8 mouse cellular contexts compared by ENCODE assay signal in the genomic region with DNA sequence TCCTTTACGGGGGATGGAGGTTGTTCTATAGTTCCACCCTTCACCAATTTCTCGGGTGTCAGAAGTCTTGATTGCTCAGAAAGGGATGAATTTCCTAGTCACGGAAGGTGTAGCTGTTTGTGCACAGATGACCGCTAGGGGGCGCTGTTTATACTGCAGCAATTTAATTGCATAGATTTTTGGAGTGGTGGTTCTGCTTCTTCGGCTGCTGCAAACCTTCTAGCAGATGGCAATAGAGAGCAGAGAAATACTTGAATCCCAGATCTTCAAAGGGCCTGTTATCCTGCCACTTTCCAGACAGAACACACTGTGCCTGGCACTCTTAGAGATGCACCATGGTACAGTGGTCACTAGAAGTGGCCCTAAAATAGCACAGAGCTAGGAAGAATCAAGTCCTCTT. TPM values are rescaled to one million over a fixed set of nuclear protein-coding genes. Genes with fewer than 3 reads are reported as not detected.
DNase-seq lines count a peak whose midpoint lies in the region; ATAC-seq lines count a peak whose summit lies in the region.

No protein-coding gene starts in this region.

- intact Hi-C loops in heart, postnatal 14 days (cut with DNase I), result loop anchor here (1.0 to 10.0 kb wide), 2 partner anchors 54 to 242 kb away; no protein-coding TSS in a partner anchor

- H3K4me2 ChIP-seq in forebrain, embryonic 14.5 days (ENCODE audit: low read length), result no peak overlapping the region
- H3K4me2 ChIP-seq in forebrain, embryonic 12.5 days, result no peak overlapping the region
- no peak overlapping the region for H3K4me2 ChIP-seq in midbrain, embryonic 13.5 days (replicated peaks)

- peak; percentile 82 for DNase-seq in forebrain, embryonic 14.5 days (ENCODE audit: low spot score)
- peak; percentile 89 for DNase-seq in adrenal gland, postnatal 10 days
- peak; percentile 40 for DNase-seq in embryo, embryonic 11.5 days (ENCODE audit: low read depth, low spot score)
- DNase-seq in heart, postnatal 14 days, result peak; percentile 84 to 91
- peak; percentile 69 to 78 for DNase-seq in layer of hippocampus, postnatal 36 days
- peak; percentile 77 to 92 for DNase-seq in spleen, postnatal 4 days (ENCODE audit: low spot score in 2 of 2)

- no peak overlapping the region for H3K27ac ChIP-seq in forebrain, embryonic 14.5 days (ENCODE audit: low read depth, low read length)
- H3K27ac ChIP-seq in forebrain, embryonic 12.5 days, result no peak overlapping the region
- no peak overlapping the region for H3K27ac ChIP-seq in midbrain, embryonic 13.5 days

- no peak for ATAC-seq in forebrain, embryonic 14.5 days
- no peak for ATAC-seq in forebrain, embryonic 12.5 days (ENCODE audit: low FRiP score)
- ATAC-seq in midbrain, embryonic 13.5 days, result 0 out of 2 replicates have a peak, but pooled peaks have one; percentile 27

- H3K4me3 ChIP-seq in forebrain, embryonic 14.5 days (ENCODE audit: low read depth, low read length), result no peak overlapping the region
- H3K4me3 ChIP-seq in forebrain, embryonic 12.5 days (replicated peaks), result no peak overlapping the region
- H3K4me3 ChIP-seq in midbrain, embryonic 13.5 days (replicated peaks), result no peak overlapping the region

- no peak overlapping the region for H3K9ac ChIP-seq in forebrain, embryonic 14.5 days (ENCODE audit: low read length)
- no peak overlapping the region for H3K9ac ChIP-seq in forebrain, embryonic 12.5 days
- no peak overlapping the region for H3K9ac ChIP-seq in midbrain, embryonic 13.5 days (replicated peaks)

- no peaks in the 10 kb centered on the region for H3K27me3 ChIP-seq in forebrain, embryonic 14.5 days (replicated peaks; ENCODE audit: control insufficient read depth, insufficient read depth, low read length)
- no peaks in the 10 kb centered on the region for H3K27me3 ChIP-seq in forebrain, embryonic 12.5 days
- H3K27me3 ChIP-seq in midbrain, embryonic 13.5 days, result no peaks in the 10 kb centered on the region

- no peaks in the 10 kb centered on the region for H3K36me3 ChIP-seq in forebrain, embryonic 14.5 days (ENCODE audit: control insufficient read depth, insufficient read depth, low read length)
- no peaks in the 10 kb centered on the region for H3K36me3 ChIP-seq in forebrain, embryonic 12.5 days (replicated peaks)
- H3K36me3 ChIP-seq in midbrain, embryonic 13.5 days, result no peaks in the 10 kb centered on the region

- H3K9me3 ChIP-seq in forebrain, embryonic 14.5 days (replicated peaks; ENCODE audit: control insufficient read depth, low read length), result no peaks in the 10 kb centered on the region
- no peaks in the 10 kb centered on the region for H3K9me3 ChIP-seq in forebrain, embryonic 12.5 days
- H3K9me3 ChIP-seq in midbrain, embryonic 13.5 days, result no peaks in the 10 kb centered on the region

- H3K4me1 ChIP-seq in forebrain, embryonic 14.5 days (ENCODE audit: control insufficient read depth, insufficient read depth, low read length), result no peaks in the 10 kb centered on the region
- no peaks in the 10 kb centered on the region for H3K4me1 ChIP-seq in forebrain, embryonic 12.5 days
- no peaks in the 10 kb centered on the region for H3K4me1 ChIP-seq in midbrain, embryonic 13.5 days (replicated peaks)

- WGBS in forebrain, embryonic 14.5 days, result 13% methylated on average over 6 of the region's 6 CpGs
- WGBS in forebrain, embryonic 12.5 days, result 20% methylated on average over 6 of the region's 6 CpGs
- WGBS in midbrain, embryonic 13.5 days, result 16% methylated on average over 6 of the region's 6 CpGs

RNA-seq across cellular contexts. Expression of a gene that starts 14.3 kb away (rescaled TPM):
- not detected in 2 replicates for polyA plus RNA-seq in forebrain, embryonic 14.5 days (2014; fragmentation: Nextera tagmentation; extraction: Ambion mirVana)
- 0.10 TPM in 1 of 2 replicates, not detected in the other for polyA plus RNA-seq in forebrain, embryonic 12.5 days (2016; fragmentation: Nextera tagmentation; extraction: Ambion mirVana)
- under 1 TPM; 0.12 to 0.24 TPM for total RNA-seq in adrenal gland, postnatal 10 days (2021)
- under 1 TPM; 0.22 to 0.88 TPM for total RNA-seq in heart, postnatal 14 days (2021)
- total RNA-seq in layer of hippocampus, postnatal 36 days (2021), result under 1 TPM; 0.18 to 0.20 TPM
- polyA plus RNA-seq in midbrain, embryonic 13.5 days (2015; fragmentation: Nextera tagmentation; extraction: Ambion mirVana), result 0.09 and 0.12 TPM in 2 replicates

RNA-seq across cellular contexts. Expression of a gene that starts 42.9 kb away (rescaled TPM):
- 62.6 and 72.3 TPM in 2 replicates for polyA plus RNA-seq in forebrain, embryonic 14.5 days (2014; fragmentation: Nextera tagmentation; extraction: Ambion mirVana)
- polyA plus RNA-seq in forebrain, embryonic 12.5 days (2016; fragmentation: Nextera tagmentation; extraction: Ambion mirVana), result 52.0 and 58.0 TPM in 2 replicates
- total RNA-seq in adrenal gland, postnatal 10 days (2021), result 100 to 1,000 TPM in 1 of 2 experiments, 10 to 100 TPM in 1; 93.9 to 145 TPM
- 100 to 1,000 TPM; 168 to 178 TPM for total RNA-seq in heart, postnatal 14 days (2021)
- 10 to 100 TPM; 54.8 to 80.2 TPM for total RNA-seq in layer of hippocampus, postnatal 36 days (2021)
- polyA plus RNA-seq in midbrain, embryonic 13.5 days (2015; fragmentation: Nextera tagmentation; extraction: Ambion mirVana), result 58.2 and 60.0 TPM in 2 replicates
